Mouse (Mus musculus): ENCODE measurements around the gene Nmnat3.

GRCm38 (mm10) chr9:98297937-98298595 lies 10.8 kb downstream of the Nmnat3 start:
- no peak for TF ChIP-seq CTCF (IDR thresholded peaks at IDR 0.05; ENCODE audit: low read depth)
- TF ChIP-seq EP300 (optimal IDR thresholded peaks at IDR 0.05): no peak

Data from stomach, postnatal 0 days (tissue).